Mouse (Mus musculus) spleen, adult 2 months (tissue): ENCODE results near the gene Zic4.

Experiments
- CTCF ChIP-seq: fragments of 200-500 bp; IDR thresholded peaks from 2 replicates; pipeline ENCODE4 v1.5.1; 2011; ENCODE audit warnings: mild to moderate bottlenecking, inconsistent platforms; ENCODE audit not compliant: insufficient read depth, insufficient read length, insufficient replicate concordance; ENCODE audit errors: extremely low read depth
- POLR2A ChIP-seq: fragments of 200-500 bp; IDR thresholded peaks from 2 replicates; pipeline ENCODE4 v1.6.1; 2011; ENCODE audit warnings: low read depth, low read length, inconsistent platforms

DNA sequence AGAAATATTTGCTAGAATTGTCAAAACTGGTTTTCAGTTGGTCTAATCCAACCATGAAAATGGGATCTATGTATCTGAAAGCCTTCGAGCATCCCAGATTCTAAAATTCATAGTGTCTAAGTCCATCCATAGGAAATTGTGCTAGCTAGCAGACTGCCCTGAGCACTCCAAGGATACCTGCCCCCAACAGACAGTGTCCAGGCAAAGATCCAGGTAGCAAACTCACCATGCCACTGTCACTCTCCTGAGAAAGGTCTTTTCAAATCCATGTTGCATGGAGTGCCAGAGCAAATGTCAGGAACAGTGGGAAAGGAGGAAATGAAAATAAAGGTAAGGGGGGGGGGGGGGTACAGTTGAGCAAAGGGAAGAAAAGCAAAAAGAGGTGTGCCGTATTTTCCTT lies 14.6 kb upstream of the Zic4 start:
- TF ChIP-seq CTCF (no peak), POLR2A (no peak)
